Mouse (Mus musculus): ENCODE data around the gene Clstn1. TPM values are rescaled to one million over a fixed set of nuclear protein-coding genes. Genes with fewer than 3 reads are reported as not detected.
"Not testable (repeated sequence)": the region's sequence is repeated elsewhere in the genome, so short reads cannot be mapped to it uniquely, and the experiment has no call there.

Gene Clstn1
- polyA plus RNA-seq, 1 experiment = 60.5 TPM

DNA sequence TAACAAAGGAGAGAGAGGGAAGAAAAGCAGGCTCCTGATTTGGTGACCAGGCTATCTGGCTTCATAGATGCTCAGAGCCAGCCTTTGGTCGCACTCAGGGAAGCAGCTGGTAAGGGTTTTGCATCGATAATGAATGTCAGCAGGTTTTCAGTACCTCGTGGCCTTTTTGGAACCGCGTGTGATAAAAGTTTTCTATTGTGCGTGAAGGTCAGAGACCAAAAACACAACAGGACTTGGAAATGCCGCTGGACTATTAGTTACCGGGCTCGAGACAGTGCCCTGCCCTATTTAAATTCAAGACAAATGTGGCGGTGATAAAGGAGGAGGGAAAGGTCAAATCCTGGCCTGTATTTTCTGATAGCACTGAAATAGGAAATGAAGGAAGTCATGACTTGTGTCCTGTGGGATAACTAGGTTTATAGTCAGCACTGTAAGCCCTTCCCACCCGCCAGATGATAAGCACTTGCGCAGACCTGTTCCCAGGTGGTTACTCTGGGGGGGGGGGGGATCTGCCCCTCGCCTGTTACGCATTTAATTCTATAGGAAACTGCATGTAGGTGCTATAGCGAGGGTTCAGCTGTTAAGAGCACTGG lies 20.6 kb downstream of the Clstn1 start:
- no peaks in the 10 kb centered on the region for H3K9me3 ChIP-seq (replicated peaks; ENCODE audit: control insufficient read depth, insufficient read depth, low read length, poor library complexity, severe bottlenecking)
- H3K36me3 ChIP-seq (ENCODE audit: control insufficient read depth, insufficient read depth, low read length, poor library complexity, severe bottlenecking) = no peaks in the 10 kb centered on the region
- TF ChIP-seq EP300 (IDR thresholded peaks at IDR 0.05; ENCODE audit: insufficient read depth, low read depth, low read length) = no peak
- no peak for TF ChIP-seq POLR2A (IDR thresholded peaks at IDR 0.05; ENCODE audit: insufficient read depth, low read length)
- TF ChIP-seq CTCF (IDR thresholded peaks at IDR 0.05; ENCODE audit: low read depth, low read length) = no peak
- H3K27ac ChIP-seq (ENCODE audit: insufficient read depth, low read length) = peak overlapping the region; percentile 88
- H3K9ac ChIP-seq (ENCODE audit: low read depth, poor library complexity, severe bottlenecking) = peak overlapping the region; percentile 39; the same call in 1 of the 2 replicates
- peaks cover 2% of the 10 kb centered on the region for H3K4me1 ChIP-seq (ENCODE audit: control insufficient read depth, insufficient read depth, low read length)
- peak overlapping the region; percentile 30; the same call in 1 of the 2 replicates for H3K4me3 ChIP-seq (ENCODE audit: low read depth, low read length)
- H3K27me3 ChIP-seq (ENCODE audit: control insufficient read depth, insufficient read depth, low read length, poor library complexity, severe bottlenecking) = no peaks in the 10 kb centered on the region

DNA sequence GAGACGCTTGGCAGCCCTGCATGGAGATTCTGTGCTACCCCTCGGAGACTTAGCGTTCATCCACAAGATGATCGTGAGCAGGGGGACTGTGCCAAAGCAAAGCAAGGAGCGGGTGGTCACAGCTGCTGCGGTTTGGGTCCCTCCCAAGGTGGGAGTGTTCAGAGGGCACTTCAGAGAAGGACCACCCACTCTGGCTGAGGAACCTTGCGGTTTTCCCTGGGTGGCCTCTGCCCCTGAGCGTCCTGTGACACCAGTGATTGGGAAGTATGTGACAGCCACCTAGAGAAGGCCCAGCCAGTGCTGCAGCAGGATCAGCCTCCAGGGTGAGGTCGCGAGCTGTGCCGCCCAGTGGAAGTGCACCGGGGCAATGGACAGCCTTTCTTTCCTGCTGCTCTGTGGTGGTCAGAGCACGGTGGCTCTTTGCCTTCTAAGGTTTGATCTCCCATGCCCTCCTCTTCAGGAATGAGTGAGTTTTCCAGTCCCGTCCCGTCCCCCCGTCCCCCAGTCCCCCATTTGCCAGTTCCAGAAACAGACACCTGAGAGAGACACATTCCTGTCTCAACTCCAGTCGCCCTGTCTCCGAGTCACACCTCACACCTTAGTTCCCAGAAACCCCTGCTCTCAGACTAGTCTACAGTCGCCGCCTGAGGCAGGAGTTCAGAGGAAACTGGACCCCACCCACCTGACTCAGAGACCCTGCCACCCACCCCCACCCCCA lies 21.5 kb downstream of the Clstn1 start:
- Histone ChIP-seq H3K27me3 (ENCODE audit: control insufficient read depth, insufficient read depth, low read length, poor library complexity, severe bottlenecking) (no peaks in the 10 kb centered on the region), H3K27ac (ENCODE audit: insufficient read depth, low read length) (peak overlapping the region; percentile 88), H3K4me3 (ENCODE audit: low read depth, low read length) (peak overlapping the region; percentile 30), H3K4me1 (ENCODE audit: control insufficient read depth, insufficient read depth, low read length) (peaks cover 2% of the 10 kb centered on the region), H3K9me3 (replicated peaks; ENCODE audit: control insufficient read depth, insufficient read depth, low read length, poor library complexity, severe bottlenecking) (no peaks in the 10 kb centered on the region), H3K9ac (ENCODE audit: low read depth, poor library complexity, severe bottlenecking) (peak overlapping the region; percentile 39), H3K36me3 (ENCODE audit: control insufficient read depth, insufficient read depth, low read length, poor library complexity, severe bottlenecking) (no peaks in the 10 kb centered on the region)
- TF ChIP-seq EP300 (IDR thresholded peaks at IDR 0.05; ENCODE audit: insufficient read depth, low read depth, low read length) (0 out of 2 replicates have a peak, but pooled peaks have one; percentile 25), POLR2A (IDR thresholded peaks at IDR 0.05; ENCODE audit: insufficient read depth, low read length) (no peak), CTCF (IDR thresholded peaks at IDR 0.05; ENCODE audit: low read depth, low read length) (no peak)

DNA sequence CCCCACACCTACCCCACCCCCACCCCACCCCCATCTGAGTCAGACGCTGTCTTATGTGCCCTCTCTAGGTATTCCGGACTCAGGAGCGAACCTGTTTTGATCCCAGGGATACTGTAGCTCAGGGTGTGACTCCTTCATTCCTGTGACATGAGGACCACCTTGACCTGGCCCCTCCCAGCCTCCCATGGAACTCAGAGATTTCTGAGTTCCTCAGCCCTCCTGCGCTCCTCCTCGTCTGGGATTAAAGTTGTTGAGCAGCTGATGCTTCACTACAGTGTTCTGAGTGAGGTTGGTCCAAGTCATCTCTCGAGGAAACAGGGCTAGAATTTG lies 22.0 kb downstream of the Clstn1 start:
- Histone ChIP-seq H3K4me1 (ENCODE audit: control insufficient read depth, insufficient read depth, low read length) (peaks cover 2% of the 10 kb centered on the region), H3K9me3 (replicated peaks; ENCODE audit: control insufficient read depth, insufficient read depth, low read length, poor library complexity, severe bottlenecking) (no peaks in the 10 kb centered on the region), H3K9ac (ENCODE audit: low read depth, poor library complexity, severe bottlenecking) (no peak overlapping the region), H3K27ac (ENCODE audit: insufficient read depth, low read length) (peak overlapping the region; percentile 74), H3K36me3 (ENCODE audit: control insufficient read depth, insufficient read depth, low read length, poor library complexity, severe bottlenecking) (no peaks in the 10 kb centered on the region), H3K27me3 (ENCODE audit: control insufficient read depth, insufficient read depth, low read length, poor library complexity, severe bottlenecking) (no peaks in the 10 kb centered on the region), H3K4me3 (ENCODE audit: low read depth, low read length) (no peak overlapping the region)
- TF ChIP-seq POLR2A (IDR thresholded peaks at IDR 0.05; ENCODE audit: insufficient read depth, low read length) (no peak), EP300 (IDR thresholded peaks at IDR 0.05; ENCODE audit: insufficient read depth, low read depth, low read length) (no peak), CTCF (IDR thresholded peaks at IDR 0.05; ENCODE audit: low read depth, low read length) (no peak)

GRCm38 (mm10) chr4:149609256-149610025 lies 23.2 kb downstream of the Clstn1 start:
- Histone ChIP-seq H3K27me3 (ENCODE audit: control insufficient read depth, insufficient read depth, low read length, poor library complexity, severe bottlenecking) (no peaks in the 10 kb centered on the region), H3K4me1 (ENCODE audit: control insufficient read depth, insufficient read depth, low read length) (peaks cover 2% of the 10 kb centered on the region), H3K9ac (ENCODE audit: low read depth, poor library complexity, severe bottlenecking) (no peak overlapping the region), H3K36me3 (ENCODE audit: control insufficient read depth, insufficient read depth, low read length, poor library complexity, severe bottlenecking) (no peaks in the 10 kb centered on the region), H3K9me3 (replicated peaks; ENCODE audit: control insufficient read depth, insufficient read depth, low read length, poor library complexity, severe bottlenecking) (no peaks in the 10 kb centered on the region), H3K27ac (ENCODE audit: insufficient read depth, low read length) (no peak overlapping the region), H3K4me3 (ENCODE audit: low read depth, low read length) (no peak overlapping the region)
- no peak for TF ChIP-seq EP300 (IDR thresholded peaks at IDR 0.05; ENCODE audit: insufficient read depth, low read depth, low read length)
- no peak for TF ChIP-seq CTCF (IDR thresholded peaks at IDR 0.05; ENCODE audit: low read depth, low read length)
- TF ChIP-seq POLR2A (IDR thresholded peaks at IDR 0.05; ENCODE audit: insufficient read depth, low read length) = no peak

GRCm38 (mm10) chr4:149611376-149612044 lies 25.2 kb downstream of the Clstn1 start:
- Histone ChIP-seq H3K4me3 (ENCODE audit: low read depth, low read length) (no peak overlapping the region), H3K9ac (ENCODE audit: low read depth, poor library complexity, severe bottlenecking) (no peak overlapping the region), H3K4me1 (ENCODE audit: control insufficient read depth, insufficient read depth, low read length) (no peaks in the 10 kb centered on the region), H3K27me3 (ENCODE audit: control insufficient read depth, insufficient read depth, low read length, poor library complexity, severe bottlenecking) (no peaks in the 10 kb centered on the region), H3K9me3 (replicated peaks; ENCODE audit: control insufficient read depth, insufficient read depth, low read length, poor library complexity, severe bottlenecking) (no peaks in the 10 kb centered on the region), H3K36me3 (ENCODE audit: control insufficient read depth, insufficient read depth, low read length, poor library complexity, severe bottlenecking) (0 out of 2 replicates have a peak, but pooled peaks cover 2% of the 10 kb centered on the region), H3K27ac (ENCODE audit: insufficient read depth, low read length) (no peak overlapping the region)
- no peak for TF ChIP-seq EP300 (IDR thresholded peaks at IDR 0.05; ENCODE audit: insufficient read depth, low read depth, low read length)
- TF ChIP-seq POLR2A (IDR thresholded peaks at IDR 0.05; ENCODE audit: insufficient read depth, low read length) = no peak
- TF ChIP-seq CTCF (IDR thresholded peaks at IDR 0.05; ENCODE audit: low read depth, low read length) = peak; percentile 75

GRCm38 (mm10) chr4:149613497-149613896 lies 27.2 kb downstream of the Clstn1 start:
- H3K27ac ChIP-seq (ENCODE audit: insufficient read depth, low read length); H3K9me3 ChIP-seq (replicated peaks; ENCODE audit: control insufficient read depth, insufficient read depth, low read length, poor library complexity, severe bottlenecking); H3K27me3 ChIP-seq (ENCODE audit: control insufficient read depth, insufficient read depth, low read length, poor library complexity, severe bottlenecking); H3K9ac ChIP-seq (ENCODE audit: low read depth, poor library complexity, severe bottlenecking); H3K4me1 ChIP-seq (ENCODE audit: control insufficient read depth, insufficient read depth, low read length); H3K4me3 ChIP-seq (ENCODE audit: low read depth, low read length); H3K36me3 ChIP-seq (ENCODE audit: control insufficient read depth, insufficient read depth, low read length, poor library complexity, severe bottlenecking): not testable (repeated sequence)

All from ES-Bruce4 (cell line).